Mouse (Mus musculus): ENCODE data around the gene Glis1. TPM values are rescaled to one million over a fixed set of nuclear protein-coding genes. Genes with fewer than 3 reads are reported as not detected.
"Not testable (repeated sequence)": the region's sequence is repeated elsewhere in the genome, so short reads cannot be mapped to it uniquely, and the experiment has no call there.

Gene Glis1
- total RNA-seq, 2 experiments from 2014 or later, result not detected

- DNase-seq, result no peak
Measured at GRCm38 (mm10) chr4:107577146-107577839, 142.9 kb downstream of the Glis1 start.

GRCm38 (mm10) chr4:107580883-107581282 lies 146.5 kb downstream of the Glis1 start:
- no peak for DNase-seq

- DNase-seq, result no peak
Measured at GRCm38 (mm10) chr4:107586391-107586790, 152.0 kb downstream of the Glis1 start.

DNA sequence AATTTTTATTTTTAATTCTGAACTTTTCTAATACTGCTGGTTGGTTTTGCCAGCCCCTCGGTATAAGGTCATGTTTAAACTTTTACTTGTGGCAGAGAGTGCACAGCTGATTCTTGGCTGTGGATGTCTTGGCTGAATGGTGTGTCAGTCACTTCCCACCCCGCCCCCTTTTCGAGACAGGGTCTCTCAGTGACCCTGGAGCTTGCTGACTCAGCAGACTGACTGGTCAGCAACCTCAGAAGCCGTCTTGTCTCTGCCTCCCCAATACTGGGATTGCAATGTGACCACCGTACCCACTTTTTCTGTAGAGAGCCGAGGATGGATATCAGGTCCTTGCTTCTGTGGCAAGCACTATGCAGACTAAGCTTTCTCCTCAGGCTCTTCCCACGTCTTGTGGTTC lies 154.2 kb downstream of the Glis1 start:
- DNase-seq, result no peak

DNA sequence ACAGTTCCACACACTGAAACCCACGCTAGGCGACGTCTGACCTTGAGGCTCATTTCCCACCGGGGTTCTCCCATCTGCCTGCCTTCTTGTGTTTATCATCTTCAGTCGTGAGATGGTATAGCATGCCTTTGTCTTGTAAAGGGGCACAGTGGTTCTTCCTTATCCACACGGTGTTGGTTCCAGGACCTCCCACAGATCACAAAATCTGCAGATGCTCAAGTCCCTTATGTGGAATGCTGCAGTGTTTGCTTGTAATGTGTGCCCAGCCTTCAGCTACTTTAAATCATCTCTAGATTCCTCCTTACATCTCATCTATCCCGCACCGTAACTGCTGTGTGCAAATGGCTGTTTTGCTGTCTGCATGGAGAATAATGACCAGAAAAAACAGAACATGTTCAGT lies 154.7 kb downstream of the Glis1 start:
- no peak for DNase-seq

DNA sequence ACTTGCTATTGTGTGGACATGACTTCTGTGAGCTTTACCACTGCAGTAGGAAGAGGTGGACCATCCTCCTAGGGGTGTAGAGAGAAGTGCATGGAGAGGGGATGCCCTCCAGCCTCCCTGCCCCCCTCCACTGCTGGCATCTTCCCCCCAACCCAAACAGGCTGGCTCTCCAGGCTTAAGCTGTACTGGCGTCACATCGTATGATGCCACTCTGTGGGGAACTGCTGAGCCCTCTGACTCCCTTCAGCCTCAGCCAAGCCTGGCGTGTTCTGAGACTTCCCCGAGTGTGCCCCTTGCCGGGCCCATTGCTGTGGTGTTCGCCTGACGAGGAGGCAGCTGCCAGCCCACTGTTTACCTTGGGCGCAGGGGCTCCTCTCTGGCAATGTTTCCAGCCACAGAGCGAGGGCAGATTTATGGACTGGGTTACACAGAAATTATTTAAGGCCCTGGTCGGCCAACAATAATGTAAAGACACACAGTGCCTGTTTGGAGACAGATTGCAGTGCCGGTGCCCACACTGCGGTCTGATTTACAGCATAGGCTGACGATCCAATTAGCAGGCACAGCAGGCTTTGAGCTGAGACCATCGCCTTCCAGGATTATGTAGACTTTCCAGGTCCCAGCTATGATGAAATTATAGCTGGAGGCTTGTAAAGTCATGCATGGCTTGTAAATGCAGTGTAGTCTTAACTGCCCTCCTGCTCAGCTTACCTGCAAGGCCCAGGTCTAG lies 156.6 kb downstream of the Glis1 start:
- no peak for DNase-seq

DNA sequence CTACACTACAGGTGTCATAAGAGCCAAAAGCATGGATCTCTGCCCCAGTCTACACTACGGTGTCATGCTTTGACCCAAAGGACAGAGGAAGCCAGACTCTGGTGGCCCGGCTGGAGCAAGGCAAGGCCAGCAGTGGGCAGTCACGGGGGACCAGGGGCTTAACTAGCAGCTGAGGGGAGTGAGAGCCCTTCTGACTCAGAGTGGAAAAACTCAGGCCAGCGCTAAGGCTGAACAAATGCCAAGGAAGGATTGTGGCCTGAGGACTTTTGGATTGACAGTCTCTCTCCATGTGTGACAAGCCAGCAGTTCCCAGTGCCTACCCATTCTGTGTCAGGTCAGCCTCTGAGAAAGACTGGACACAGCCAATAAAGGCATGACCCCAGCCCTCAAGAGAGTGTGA lies 159.0 kb downstream of the Glis1 start:
- DNase-seq, result no peak

DNA sequence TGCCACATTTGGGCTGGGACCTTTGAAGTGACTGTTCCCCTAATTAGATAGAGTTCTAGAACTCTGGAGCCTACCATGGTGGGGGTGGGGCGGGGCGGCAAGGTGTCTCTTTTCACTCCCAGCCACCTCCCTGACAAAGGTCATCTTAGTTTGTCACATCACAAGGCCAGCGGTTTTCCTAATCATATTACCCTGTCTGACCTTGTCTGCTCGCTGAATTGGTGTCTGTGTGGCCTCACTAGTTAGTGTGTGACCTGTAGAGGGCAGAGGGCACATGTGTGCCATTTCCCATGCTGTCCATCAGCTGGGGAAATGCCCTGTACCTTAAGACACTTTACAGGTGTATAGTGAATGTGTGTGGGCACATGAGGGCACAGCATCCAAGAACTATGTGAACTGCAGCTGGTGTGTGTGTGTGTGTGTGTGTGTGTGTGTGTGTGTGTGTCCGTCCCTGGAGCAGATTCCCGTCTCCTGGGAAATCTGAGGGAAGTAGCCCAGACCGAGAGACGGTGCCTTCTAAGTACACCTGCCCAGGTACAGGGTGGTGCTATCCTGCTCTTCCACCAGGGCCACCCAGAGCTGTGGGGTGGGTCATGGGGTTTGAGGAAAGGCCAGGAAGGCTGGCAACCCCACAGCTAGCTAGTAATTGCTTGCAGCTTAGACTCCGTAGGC lies 163.0 kb downstream of the Glis1 start:
- no peak for DNase-seq

GRCm38 (mm10) chr4:107597898-107598580 lies 163.6 kb downstream of the Glis1 start:
- no peak for DNase-seq

DNA sequence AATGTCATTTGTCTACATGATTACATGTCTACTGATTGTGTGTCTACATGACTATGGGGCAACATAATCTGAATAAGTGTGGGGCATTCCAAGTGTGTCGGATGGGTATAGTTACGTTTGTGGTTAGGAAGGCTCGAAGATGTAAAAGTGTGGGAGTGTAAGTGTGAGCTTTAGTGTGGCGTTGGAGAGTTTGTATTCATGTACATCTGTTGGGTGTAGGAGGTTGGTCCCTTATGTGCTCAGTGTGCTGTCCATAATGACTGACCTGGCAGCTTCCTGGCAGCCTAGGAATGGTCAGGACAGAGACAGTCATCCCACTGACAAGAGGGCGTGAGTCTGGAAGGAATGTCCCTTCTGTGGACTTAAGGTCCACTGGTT lies 164.2 kb downstream of the Glis1 start:
- DNase-seq, result not testable (repeated sequence)

DNA sequence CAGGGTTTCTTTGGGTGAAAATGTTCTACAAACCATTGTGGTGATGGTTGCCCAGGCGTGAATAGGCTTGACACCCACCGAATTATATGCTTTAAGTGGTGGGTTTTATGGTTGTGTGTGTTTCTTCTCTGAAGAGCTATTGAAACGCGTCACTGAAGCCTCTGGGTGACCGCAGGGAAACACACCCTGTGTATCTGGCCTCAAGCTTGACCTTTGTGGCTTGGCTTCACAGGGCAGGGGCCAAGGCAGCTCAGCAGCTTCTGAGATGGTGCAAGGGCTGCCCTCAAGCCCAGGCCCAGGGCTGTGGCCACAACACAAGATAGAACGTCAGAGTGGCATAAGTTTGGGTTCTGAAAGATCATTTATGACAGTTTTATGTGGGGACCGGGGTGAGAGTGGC lies 167.9 kb downstream of the Glis1 start:
- DNase-seq, result no peak

DNA sequence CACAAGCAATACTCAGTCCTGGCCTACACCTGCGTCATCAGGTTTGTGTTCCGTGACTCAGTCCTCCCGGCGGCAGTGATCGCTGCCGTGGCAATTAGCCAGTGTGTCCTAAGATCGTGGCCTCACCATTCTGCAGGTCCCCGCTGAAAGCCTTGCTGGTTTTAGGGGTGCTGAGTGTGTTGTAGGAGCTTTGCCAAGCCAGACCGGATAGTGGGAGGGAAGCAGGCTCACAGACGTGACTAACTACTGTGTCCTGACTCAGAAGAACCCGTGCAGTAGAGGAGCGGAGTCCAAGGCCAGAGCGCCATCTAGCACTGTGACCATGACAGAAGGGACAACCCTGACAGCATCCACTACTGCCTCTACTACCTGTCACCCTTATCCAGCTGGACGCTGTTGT lies 168.4 kb downstream of the Glis1 start:
- no peak for DNase-seq

- no peak for DNase-seq
Measured at GRCm38 (mm10) chr4:107603208-107603607, 168.8 kb downstream of the Glis1 start.

DNA sequence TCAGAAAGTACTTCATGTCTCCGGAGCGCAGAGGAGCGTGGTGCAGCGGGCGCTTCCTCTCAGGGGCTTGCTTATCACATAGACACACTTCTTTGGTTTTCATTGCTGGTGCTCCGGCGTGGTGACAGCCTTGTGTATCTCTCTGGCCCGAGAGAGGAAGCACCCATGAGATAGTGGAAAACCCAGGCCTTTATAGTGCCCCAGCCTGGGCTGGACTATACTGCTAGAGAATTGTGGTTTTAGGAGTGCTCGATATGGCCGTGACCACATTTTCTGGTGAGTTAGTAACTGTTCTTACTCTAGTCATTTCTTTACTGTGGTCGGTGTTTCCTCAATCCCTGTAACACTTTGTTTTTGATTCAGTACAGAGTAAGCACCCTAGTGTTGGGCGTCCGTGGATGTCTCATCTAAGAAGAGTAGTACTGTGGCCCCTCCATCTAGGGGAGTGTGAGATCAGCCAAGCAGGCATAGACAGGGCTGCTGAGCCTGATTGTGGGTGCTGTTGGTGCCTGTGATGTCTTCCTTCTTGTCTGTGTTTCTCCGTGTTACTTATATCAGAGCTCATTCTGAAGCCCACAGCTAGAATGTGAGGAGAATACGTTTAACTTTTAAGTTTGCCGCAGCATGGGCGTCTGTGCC lies 171.7 kb downstream of the Glis1 start:
- DNase-seq, result no peak

DNA sequence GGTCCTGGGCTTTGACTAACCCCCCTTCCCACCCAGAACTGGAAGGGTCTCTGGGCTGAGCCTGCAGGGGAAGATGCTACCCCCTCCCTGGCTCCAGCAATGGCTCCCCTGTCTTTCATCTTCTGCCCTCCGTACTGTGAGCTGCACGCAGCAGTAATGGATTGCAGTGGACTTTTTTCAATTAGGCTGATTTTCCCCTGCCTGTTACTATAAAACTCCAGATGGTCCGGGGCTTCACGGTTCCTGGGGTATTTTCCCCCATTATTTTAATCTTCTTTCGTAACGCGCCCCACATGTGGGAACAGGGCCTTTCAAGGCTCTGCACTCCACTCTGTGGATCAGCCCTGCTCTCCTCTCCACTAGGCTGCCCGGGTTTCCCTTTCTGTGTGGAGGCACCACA lies 175.4 kb downstream of the Glis1 start:
- no peak for DNase-seq

DNA sequence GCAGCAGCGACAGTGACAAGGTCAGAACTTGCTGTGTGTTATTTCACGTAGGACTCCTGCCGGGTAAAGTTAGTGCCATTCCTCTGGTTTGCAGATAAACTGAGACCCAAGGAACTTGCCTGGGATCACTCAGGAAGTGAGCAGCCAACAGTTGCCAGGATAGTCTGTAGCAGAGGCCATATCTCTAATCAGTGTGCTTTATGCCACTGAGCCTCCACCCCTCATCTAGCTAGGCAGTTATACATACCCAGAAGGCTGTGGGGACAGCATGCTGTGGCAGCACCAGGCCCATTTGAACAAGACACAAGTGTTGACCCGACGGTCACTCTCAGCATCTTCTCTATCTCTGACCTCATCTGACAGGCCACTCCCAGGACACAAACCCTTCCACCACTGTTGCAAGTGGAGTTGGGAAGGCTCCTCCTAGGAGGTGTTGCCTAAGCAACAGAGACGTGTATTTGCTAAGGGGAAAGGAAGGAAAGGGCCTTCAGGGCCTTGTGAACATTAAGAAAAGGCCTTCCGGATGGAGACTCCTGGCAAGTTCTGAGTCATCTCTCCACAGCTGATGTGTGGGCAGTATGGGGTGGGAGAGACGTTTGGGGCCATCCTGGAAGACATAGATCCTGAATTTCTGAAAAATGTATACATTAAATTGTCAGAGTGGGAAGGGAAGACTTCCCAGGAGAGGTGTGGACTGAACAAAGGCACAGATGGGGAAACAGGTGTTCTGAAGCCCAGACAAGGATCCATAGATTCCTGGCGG lies 177.7 kb downstream of the Glis1 start:
- DNase-seq, result no peak

DNA sequence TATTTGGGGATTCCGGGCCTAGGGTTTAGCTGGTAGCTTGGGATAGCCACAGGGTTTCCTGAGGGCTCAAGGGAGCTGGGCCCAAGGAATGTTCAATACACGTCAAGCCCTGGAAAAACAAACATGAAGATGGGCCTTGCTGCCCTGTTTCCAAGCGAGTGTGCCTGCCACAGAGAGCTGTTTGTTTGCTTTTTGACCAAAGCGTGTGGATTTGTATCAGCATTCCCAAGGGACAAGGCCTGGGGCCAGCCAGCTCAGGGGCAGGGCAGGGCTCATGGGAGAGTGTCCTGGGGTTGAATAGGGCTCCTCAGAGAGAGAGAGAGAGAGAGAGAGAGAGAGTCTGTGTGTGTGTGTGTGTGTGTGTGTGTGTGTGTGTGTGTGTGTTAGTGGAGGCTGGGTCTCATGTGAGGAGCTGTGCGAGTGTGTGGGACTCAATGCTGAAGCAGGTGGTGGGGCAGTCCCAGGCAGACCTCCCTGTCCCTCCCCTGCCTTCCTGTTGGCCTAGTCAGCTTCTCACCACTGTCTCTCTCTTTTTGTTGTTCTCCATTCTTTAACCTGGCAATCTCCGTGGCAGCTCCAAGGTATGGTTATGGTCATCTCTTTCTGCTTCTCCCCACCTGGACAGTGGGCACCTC lies 183.3 kb downstream of the Glis1 start:
- DNase-seq, result no peak

GRCm38 (mm10) chr4:107619487-107619886 lies 185.1 kb downstream of the Glis1 start:
- no peak for DNase-seq

GRCm38 (mm10) chr4:107621366-107621765 lies 187.0 kb downstream of the Glis1 start:
- DNase-seq, result no peak

DNA sequence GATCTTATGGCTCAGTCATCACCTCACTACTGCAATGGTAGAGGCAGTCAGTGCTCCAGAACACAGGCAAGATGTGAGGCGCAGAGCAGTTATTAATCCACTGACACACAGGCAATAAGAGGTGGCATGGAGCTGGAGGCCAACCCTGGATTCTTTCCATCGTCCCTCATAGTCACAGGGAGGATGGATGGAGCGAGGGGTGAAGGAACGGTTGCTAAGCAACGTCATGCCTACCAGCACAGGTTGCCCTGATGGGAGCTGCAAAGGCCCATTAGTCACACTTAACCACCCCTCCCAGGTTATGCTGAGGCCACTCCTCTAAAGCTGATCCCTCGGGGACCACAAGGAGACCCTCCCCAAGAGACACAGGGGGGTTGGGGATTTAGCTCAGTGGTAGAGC lies 187.9 kb downstream of the Glis1 start:
- DNase-seq, result no peak

DNA sequence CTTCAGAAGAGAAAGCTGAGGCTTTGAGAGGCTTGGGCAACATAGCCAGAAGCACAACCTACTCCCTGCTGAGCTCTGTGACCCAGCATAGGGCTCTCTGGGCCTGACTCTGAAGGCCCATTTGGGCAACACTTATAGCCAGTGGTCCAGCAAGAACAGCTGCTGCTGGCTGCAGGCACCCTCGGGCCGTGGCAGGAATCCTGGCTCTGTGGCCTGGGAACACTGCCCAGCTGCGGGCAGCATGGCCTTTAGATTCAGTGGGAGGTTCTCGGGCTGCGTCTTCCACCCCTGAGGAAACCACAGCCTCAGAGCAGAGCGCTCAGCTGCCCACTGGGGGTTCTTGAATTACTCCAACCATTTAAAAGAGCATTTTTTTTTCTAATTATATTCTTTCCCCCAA lies 189.5 kb downstream of the Glis1 start:
- DNase-seq, result peak; percentile 85
